Mouse (Mus musculus): ENCODE measurements around the gene Srrm4. TPM values are rescaled to one million over a fixed set of nuclear protein-coding genes. Genes with fewer than 3 reads are reported as not detected.
"Not testable (repeated sequence)": the region's sequence is repeated elsewhere in the genome, so short reads cannot be mapped to it uniquely, and the experiment has no call there.

Srrm4 gene
- total RNA-seq, 2 experiments from 2014 or later, result 3.1 to 4.3 TPM

GRCm38 (mm10) chr5:116447821-116448350 is 143.7 kb downstream of the Srrm4 start:
- DNase-seq, result no peak
- intact Hi-C loops (cut with DNase I), result loop anchor here (2.0 kb wide), 1 partner anchor 25 kb away; the partner anchor contains the start of gene Hspb8

GRCm38 (mm10) chr5:116446552-116446951 is 145.1 kb downstream of the Srrm4 start:
- no peak for DNase-seq
- intact Hi-C loops (cut with DNase I), result no loop called here

- intact Hi-C loops (cut with DNase I), result no loop called here
- no peak for DNase-seq
Measured at GRCm38 (mm10) chr5:116445634-116446367, 145.8 kb downstream of the Srrm4 start.

- intact Hi-C loops (cut with DNase I), result no loop called here
- no peak for DNase-seq
Measured at GRCm38 (mm10) chr5:116444517-116444916, 147.1 kb downstream of the Srrm4 start.

- DNase-seq, result peak; percentile 76 to 80
- intact Hi-C loops (cut with DNase I), result loop anchor here (2.0 kb wide), 1 partner anchor 17 kb away; no protein-coding TSS in a partner anchor
Measured at GRCm38 (mm10) chr5:116443459-116443940, 148.1 kb downstream of the Srrm4 start.

- intact Hi-C loops (cut with DNase I), result loop anchor here (2.0 kb wide), 1 partner anchor 16 kb away; no protein-coding TSS in a partner anchor
- DNase-seq, result peak in 1 of 2 experiments; percentile 13
Measured at GRCm38 (mm10) chr5:116442697-116443458, 148.7 kb downstream of the Srrm4 start.

- intact Hi-C loops (cut with DNase I), result no loop called here
- no peak for DNase-seq
Measured at GRCm38 (mm10) chr5:116440251-116440650, 151.4 kb downstream of the Srrm4 start.

- no peak for DNase-seq
- intact Hi-C loops (cut with DNase I), result no loop called here
Measured at GRCm38 (mm10) chr5:116438328-116438727, 153.3 kb downstream of the Srrm4 start.

GRCm38 (mm10) chr5:116436117-116436516 is 155.5 kb downstream of the Srrm4 start:
- no peak for DNase-seq
- intact Hi-C loops (cut with DNase I), result no loop called here

GRCm38 (mm10) chr5:116434976-116435850 is 156.4 kb downstream of the Srrm4 start:
- intact Hi-C loops (cut with DNase I), result no loop called here
- DNase-seq, result no peak

GRCm38 (mm10) chr5:116432871-116433270 is 158.7 kb downstream of the Srrm4 start:
- intact Hi-C loops (cut with DNase I), result no loop called here
- DNase-seq, result no peak

- intact Hi-C loops (cut with DNase I), result loop anchor here (2.0 kb wide), 1 partner anchor 16 kb away; no protein-coding TSS in a partner anchor
Measured at GRCm38 (mm10) chr5:116426701-116427100, 164.9 kb downstream of the Srrm4 start.

GRCm38 (mm10) chr5:116425709-116426108 is 165.9 kb downstream of the Srrm4 start:
- intact Hi-C loops (cut with DNase I), result loop anchor here (2.0 kb wide), 1 partner anchor 17 kb away; no protein-coding TSS in a partner anchor
- DNase-seq, result not testable (repeated sequence)

More at GRCm38 (mm10) chr5:116426701-116427100, 164.9 kb downstream of the Srrm4 start:
- no peak for DNase-seq

GRCm38 (mm10) chr5:116425273-116425672 is 166.3 kb downstream of the Srrm4 start:
- intact Hi-C loops (cut with DNase I), result no loop called here
- peak; percentile 77 to 81 for DNase-seq

- intact Hi-C loops (cut with DNase I), result loop anchor here (2.0 kb wide), 1 partner anchor 25 kb away; no protein-coding TSS in a partner anchor
- no peak for DNase-seq
Measured at GRCm38 (mm10) chr5:116423746-116424145, 167.9 kb downstream of the Srrm4 start.

GRCm38 (mm10) chr5:116422699-116423201 is 168.9 kb downstream of the Srrm4 start, which contains the start of gene Hspb8:
Gene Hspb8 (minus strand): TSS chr5:116422864.
- intact Hi-C loops (cut with DNase I), result loop anchor here (2.0 kb wide), 1 partner anchor 26 kb away; no protein-coding TSS in a partner anchor
- peak; percentile 88 to 90 for DNase-seq

- intact Hi-C loops (cut with DNase I), result loop anchor here (2.0 kb wide), 1 partner anchor 27 kb away; no protein-coding TSS in a partner anchor
- peak; percentile 53 to 56 for DNase-seq
Measured at GRCm38 (mm10) chr5:116421791-116422481, 169.7 kb downstream of the Srrm4 start.

- peak; percentile 59 to 60 for DNase-seq
- intact Hi-C loops (cut with DNase I), result no loop called here
Measured at GRCm38 (mm10) chr5:116420759-116421225, 170.8 kb downstream of the Srrm4 start.

- DNase-seq, result no peak
- intact Hi-C loops (cut with DNase I), result no loop called here
Measured at GRCm38 (mm10) chr5:116420213-116420612, 171.4 kb downstream of the Srrm4 start.

Measured in heart, postnatal 10 days (tissue).